Mouse (Mus musculus): ENCODE data around the gene Rbp1. TPM values are rescaled to one million over a fixed set of nuclear protein-coding genes. Genes with fewer than 3 reads are reported as not detected.

The Rbp1 gene
- total and polyA plus RNA-seq, 2 experiments from 2014 or later = 10.5 to 27.6 TPM

- Histone ChIP-seq H3K27me3 (ENCODE audit: insufficient read depth, low read length) (no peaks in the 10 kb centered on the region), H3K4me2 (ENCODE audit: low read depth, low read length, poor library complexity, severe bottlenecking) (no peak overlapping the region), H3K9ac (replicated peaks; ENCODE audit: low read length, poor library complexity, severe bottlenecking) (no peak overlapping the region), H3K4me3 (ENCODE audit: low read depth, low read length) (no peak overlapping the region), H3K4me1 (ENCODE audit: insufficient read depth, low read length) (no peaks in the 10 kb centered on the region), H3K27ac (ENCODE audit: low read depth, low read length) (no peak overlapping the region), H3K9me3 (ENCODE audit: low read length) (no peaks in the 10 kb centered on the region), H3K36me3 (ENCODE audit: insufficient read depth, low read length) (no peaks in the 10 kb centered on the region)
- DNase-seq (ENCODE audit: low spot score) (no peak), ATAC-seq (ENCODE audit: low FRiP score) (no peak)
- whole genome bisulfite sequencing = 87% methylated on average over 5 of the region's 5 CpGs
- TF ChIP-seq CTCF (IDR thresholded peaks at IDR 0.05) = no peak
Observed at GRCm38 (mm10) chr9:98401611-98402010, 21.1 kb upstream of the Rbp1 start.

- TF ChIP-seq CTCF (IDR thresholded peaks at IDR 0.05) = no peak
- DNase-seq (ENCODE audit: low spot score) = no peak
Observed at GRCm38 (mm10) chr9:98407771-98408170, 15.0 kb upstream of the Rbp1 start.

GRCm38 (mm10) chr9:98409137-98409536 is 13.6 kb upstream of the Rbp1 start:
- Histone ChIP-seq H3K4me1 (ENCODE audit: insufficient read depth, low read length) (no peaks in the 10 kb centered on the region), H3K36me3 (ENCODE audit: insufficient read depth, low read length) (no peaks in the 10 kb centered on the region), H3K9me3 (ENCODE audit: low read length) (no peaks in the 10 kb centered on the region), H3K9ac (replicated peaks; ENCODE audit: low read length, poor library complexity, severe bottlenecking) (no peak overlapping the region), H3K27ac (ENCODE audit: low read depth, low read length) (no peak overlapping the region), H3K4me3 (ENCODE audit: low read depth, low read length) (no peak overlapping the region), H3K27me3 (ENCODE audit: insufficient read depth, low read length) (no peaks in the 10 kb centered on the region), H3K4me2 (ENCODE audit: low read depth, low read length, poor library complexity, severe bottlenecking) (no peak overlapping the region)
- TF ChIP-seq CTCF (IDR thresholded peaks at IDR 0.05) = peak; percentile 81
- DNase-seq (ENCODE audit: low spot score) = peak; percentile 71
- 29% methylated on average over 3 of the region's 3 CpGs for WGBS
- ATAC-seq (ENCODE audit: low FRiP score) = no peak

More at GRCm38 (mm10) chr9:98407771-98408170, 15.0 kb upstream of the Rbp1 start:
- Histone ChIP-seq H3K27me3 (ENCODE audit: insufficient read depth, low read length) (no peaks in the 10 kb centered on the region), H3K4me1 (ENCODE audit: insufficient read depth, low read length) (no peaks in the 10 kb centered on the region), H3K9ac (replicated peaks; ENCODE audit: low read length, poor library complexity, severe bottlenecking) (no peak overlapping the region), H3K27ac (ENCODE audit: low read depth, low read length) (no peak overlapping the region), H3K4me2 (ENCODE audit: low read depth, low read length, poor library complexity, severe bottlenecking) (no peak overlapping the region), H3K9me3 (ENCODE audit: low read length) (no peaks in the 10 kb centered on the region), H3K4me3 (ENCODE audit: low read depth, low read length) (no peak overlapping the region), H3K36me3 (ENCODE audit: insufficient read depth, low read length) (no peaks in the 10 kb centered on the region)
- 65% methylated on average over 12 of the region's 12 CpGs for WGBS
- no peak for ATAC-seq (ENCODE audit: low FRiP score)

GRCm38 (mm10) chr9:98415427-98415826 is 7.3 kb upstream of the Rbp1 start:
- no peaks in the 10 kb centered on the region for H3K4me1 ChIP-seq (ENCODE audit: insufficient read depth, low read length)
- H3K9me3 ChIP-seq (ENCODE audit: low read length) = no peaks in the 10 kb centered on the region
- no peak overlapping the region for H3K9ac ChIP-seq (replicated peaks; ENCODE audit: low read length, poor library complexity, severe bottlenecking)
- no peak for ATAC-seq (ENCODE audit: low FRiP score)
- DNase-seq (ENCODE audit: low spot score) = no peak
- H3K27me3 ChIP-seq (ENCODE audit: insufficient read depth, low read length) = no peaks in the 10 kb centered on the region; the same call in 1 of the 2 replicates
- no peak overlapping the region for H3K4me3 ChIP-seq (ENCODE audit: low read depth, low read length)
- no peak overlapping the region for H3K27ac ChIP-seq (ENCODE audit: low read depth, low read length)
- no peak overlapping the region for H3K4me2 ChIP-seq (ENCODE audit: low read depth, low read length, poor library complexity, severe bottlenecking)
- WGBS = 69% methylated on average over 4 of the region's 4 CpGs
- no peak for TF ChIP-seq CTCF (IDR thresholded peaks at IDR 0.05)
- H3K36me3 ChIP-seq (ENCODE audit: insufficient read depth, low read length) = no peaks in the 10 kb centered on the region

GRCm38 (mm10) chr9:98417919-98418318 is 4.8 kb upstream of the Rbp1 start:
- no peak overlapping the region for H3K4me3 ChIP-seq (ENCODE audit: low read depth, low read length)
- H3K9ac ChIP-seq (replicated peaks; ENCODE audit: low read length, poor library complexity, severe bottlenecking) = no peak overlapping the region
- 50% methylated on average over 7 of the region's 7 CpGs for WGBS
- TF ChIP-seq CTCF (IDR thresholded peaks at IDR 0.05) = peak; percentile 69
- H3K27ac ChIP-seq (ENCODE audit: low read depth, low read length) = no peak overlapping the region
- no peaks in the 10 kb centered on the region for H3K36me3 ChIP-seq (ENCODE audit: insufficient read depth, low read length)
- DNase-seq (ENCODE audit: low spot score) (peak; percentile 50), ATAC-seq (ENCODE audit: low FRiP score) (no peak)
- H3K9me3 ChIP-seq (ENCODE audit: low read length) = no peaks in the 10 kb centered on the region
- H3K27me3 ChIP-seq (ENCODE audit: insufficient read depth, low read length) = no peaks in the 10 kb centered on the region; the same call in 1 of the 2 replicates
- H3K4me1 ChIP-seq (ENCODE audit: insufficient read depth, low read length) = no peaks in the 10 kb centered on the region
- H3K4me2 ChIP-seq (ENCODE audit: low read depth, low read length, poor library complexity, severe bottlenecking) = no peak overlapping the region

GRCm38 (mm10) chr9:98418346-98418745 is 4.4 kb upstream of the Rbp1 start:
- no peak overlapping the region for H3K4me3 ChIP-seq (ENCODE audit: low read depth, low read length)
- DNase-seq (ENCODE audit: low spot score) (no peak), ATAC-seq (ENCODE audit: low FRiP score) (no peak)
- H3K4me1 ChIP-seq (ENCODE audit: insufficient read depth, low read length) = no peaks in the 10 kb centered on the region
- H3K36me3 ChIP-seq (ENCODE audit: insufficient read depth, low read length) = no peaks in the 10 kb centered on the region
- H3K27ac ChIP-seq (ENCODE audit: low read depth, low read length) = no peak overlapping the region
- no peaks in the 10 kb centered on the region for H3K9me3 ChIP-seq (ENCODE audit: low read length)
- no peaks in the 10 kb centered on the region; the same call in 1 of the 2 replicates for H3K27me3 ChIP-seq (ENCODE audit: insufficient read depth, low read length)
- H3K9ac ChIP-seq (replicated peaks; ENCODE audit: low read length, poor library complexity, severe bottlenecking) = no peak overlapping the region
- H3K4me2 ChIP-seq (ENCODE audit: low read depth, low read length, poor library complexity, severe bottlenecking) = no peak overlapping the region
- TF ChIP-seq CTCF (IDR thresholded peaks at IDR 0.05) = no peak
- 89% methylated on average over 3 of the region's 3 CpGs for WGBS
